Mouse (Mus musculus) T-helper 17 cell (primary cell): Measurements from ENCODE around the gene Brd7.

Experiments used
- in situ Hi-C, 2 experiments: fragments of 300-600 bp; cut with MboI, MseI; formaldehyde crosslinking; loops; 1 replicate in 1 of 2; 2 replicates in 1 of 2; pipeline ENCODE4 v1.15.1; 2025; ENCODE audit warnings: high pct_unique_total_duplicates in 2 of 2

The Brd7 gene

DNA sequence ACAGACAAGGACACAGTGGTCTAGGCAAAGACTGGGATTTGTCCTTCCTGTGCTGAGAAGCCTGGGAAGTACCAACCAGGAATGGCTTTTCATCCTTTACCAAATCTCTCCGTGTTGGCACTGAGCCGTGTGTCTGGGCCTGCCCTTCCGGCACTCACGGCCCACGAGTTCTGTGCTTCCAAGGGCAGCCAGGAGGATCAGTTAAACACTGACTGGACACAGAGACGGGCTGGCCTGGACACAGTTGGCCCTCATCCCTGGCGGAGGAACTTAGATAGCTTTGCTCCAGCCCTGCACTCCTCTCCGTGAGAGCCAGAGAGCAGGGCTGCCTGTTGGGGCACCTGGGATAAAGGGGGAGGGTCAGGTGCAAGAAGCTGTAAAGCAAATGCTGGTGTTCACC is 49.0 kb downstream of the Brd7 start:
- in situ Hi-C loops: no loop called here

DNA sequence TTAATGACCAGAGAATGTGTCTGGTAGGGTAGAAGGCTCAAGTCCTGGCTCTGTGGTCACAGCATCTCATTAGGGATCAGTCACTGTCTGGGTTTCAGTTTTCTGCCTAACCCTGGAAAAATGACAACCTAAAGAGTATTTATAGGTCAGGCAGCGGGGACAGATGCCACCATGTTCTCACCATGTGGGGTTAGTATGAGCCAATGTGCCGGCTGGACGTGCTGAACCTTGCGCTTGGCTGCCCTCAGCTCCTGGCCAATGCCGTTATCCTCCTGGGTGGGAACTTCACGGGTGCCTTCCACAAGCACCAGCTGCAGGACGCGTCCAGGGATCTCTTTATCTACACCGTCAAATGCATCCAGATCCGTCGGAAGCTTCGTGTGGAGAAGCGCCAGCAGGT is 51.7 kb downstream of the Brd7 start:
- in situ Hi-C loops: no loop called here

DNA sequence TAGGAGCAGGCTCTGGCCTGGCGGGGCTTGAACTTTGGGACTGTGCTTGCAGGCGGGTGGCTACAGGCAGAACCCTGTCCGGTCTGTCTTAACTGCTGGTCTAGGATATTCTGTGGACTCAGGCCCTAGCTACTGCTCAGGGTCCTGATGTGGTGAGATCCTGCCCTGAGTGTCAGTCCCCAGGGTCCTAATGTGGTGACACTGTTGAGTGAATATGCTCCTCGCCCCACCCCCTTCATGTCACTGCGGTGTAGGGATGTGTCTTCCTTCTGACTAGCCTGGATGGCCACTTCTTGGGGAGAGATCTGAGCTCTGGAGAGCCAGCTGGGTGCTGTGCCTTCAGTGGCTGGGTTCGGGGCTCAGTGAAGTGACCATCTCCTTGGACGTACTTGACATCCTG is 52.1 kb downstream of the Brd7 start:
- in situ Hi-C loops: loop anchor here in 1 of 2 experiments (5.0 kb wide), 1 partner anchor 38 kb away; the partner anchor contains the start of gene Adcy7

DNA sequence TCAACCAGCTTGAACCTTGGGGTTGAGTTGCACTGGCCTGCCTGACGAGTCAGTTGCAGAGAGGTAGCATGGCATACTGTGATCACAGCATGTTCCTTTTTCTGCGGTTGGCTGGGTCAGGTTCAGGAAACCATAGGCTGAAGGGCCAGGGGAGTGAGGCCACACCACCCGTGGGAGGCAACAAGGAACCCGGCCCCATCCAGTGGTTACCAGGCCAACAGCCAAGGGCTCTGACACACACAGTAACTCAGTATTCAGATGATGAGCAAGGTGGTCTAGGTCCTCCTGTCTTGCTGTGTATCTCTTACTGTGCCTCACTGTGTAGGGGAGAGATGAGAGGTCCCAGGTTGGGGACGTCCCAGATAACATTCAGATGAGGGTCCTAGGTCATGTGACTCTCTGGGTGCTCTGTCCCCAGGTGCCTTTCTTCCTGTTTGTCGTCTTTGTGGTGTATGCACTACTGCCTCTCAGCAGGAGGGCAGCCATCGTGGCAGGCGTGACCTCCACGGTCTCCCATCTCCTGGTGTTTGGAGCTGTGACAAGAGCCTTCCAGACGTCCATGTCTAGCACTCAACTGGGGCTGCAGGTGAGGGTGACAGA is 52.6 kb downstream of the Brd7 start:
- in situ Hi-C loops: loop anchor here in 1 of 2 experiments (5.0 kb wide), 1 partner anchor 37 kb away; the partner anchor contains the start of gene Adcy7

DNA sequence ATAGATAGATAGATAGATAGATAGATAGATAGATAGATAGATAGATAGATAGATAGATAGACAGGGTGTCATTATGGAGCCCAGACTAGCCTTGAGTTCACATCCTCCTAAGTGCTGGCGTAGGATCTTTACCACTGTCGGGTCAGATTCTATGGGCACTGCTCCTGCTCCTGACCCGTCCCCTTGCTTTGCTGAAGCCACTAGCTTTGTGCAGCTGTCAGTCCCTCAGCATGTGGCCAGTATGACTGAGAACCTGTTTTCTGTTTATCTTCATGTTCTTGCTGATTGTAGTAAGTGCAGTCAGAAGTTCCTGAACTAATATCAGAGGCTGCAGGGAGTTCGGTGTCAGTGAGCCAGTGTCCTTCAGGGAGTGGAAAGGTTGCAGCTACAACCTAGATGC is 54.3 kb downstream of the Brd7 start:
- in situ Hi-C loops: loop anchor here in 1 of 2 experiments (5.0 kb wide), 1 partner anchor 35 kb away; the partner anchor contains the start of gene Adcy7

DNA sequence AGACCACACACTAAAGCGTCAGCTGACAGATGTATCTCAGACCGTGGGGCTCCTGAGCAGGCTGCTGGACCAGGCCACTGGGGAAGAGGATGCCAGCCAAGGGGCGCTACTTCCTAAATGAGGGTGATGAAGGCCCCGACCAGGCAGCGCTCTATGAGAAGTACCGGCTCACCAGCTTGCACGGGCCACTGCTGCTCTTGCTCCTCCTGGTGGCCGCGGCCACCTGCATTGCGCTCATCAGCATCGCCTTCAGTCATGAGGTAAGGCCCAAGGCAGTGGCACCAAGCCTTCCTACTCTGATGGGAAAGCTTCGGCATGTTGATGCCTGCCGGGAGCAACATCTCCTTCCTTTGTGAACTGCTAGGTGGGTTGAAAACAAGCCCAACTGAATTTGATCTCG is 55.5 kb downstream of the Brd7 start:
- in situ Hi-C loops: loop anchor here in 1 of 2 experiments (5.0 kb wide), 1 partner anchor 34 kb away; the partner anchor contains the start of gene Adcy7

DNA sequence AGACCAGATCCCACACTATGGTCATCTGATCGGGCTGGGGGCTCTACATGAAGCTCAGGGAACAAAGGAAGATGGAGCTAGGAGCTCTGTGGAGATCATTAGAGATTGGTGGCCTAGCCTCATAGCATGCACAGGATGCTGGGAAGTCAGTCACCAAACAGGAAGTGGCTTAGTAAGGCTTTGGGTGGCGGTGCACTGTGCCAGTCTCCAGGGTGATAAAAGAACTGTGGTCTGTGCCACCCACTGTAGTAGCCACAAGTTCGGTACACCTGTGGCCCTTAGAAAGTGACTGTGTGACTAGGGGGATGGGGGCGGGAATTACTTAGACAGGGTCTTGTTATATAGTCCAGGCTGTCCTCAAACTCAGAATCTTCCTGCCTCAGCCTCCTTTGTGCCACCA is 56.2 kb downstream of the Brd7 start:
- in situ Hi-C loops: loop anchor here in 1 of 2 experiments (5.0 kb wide), 1 partner anchor 34 kb away; the partner anchor contains the start of gene Adcy7

DNA sequence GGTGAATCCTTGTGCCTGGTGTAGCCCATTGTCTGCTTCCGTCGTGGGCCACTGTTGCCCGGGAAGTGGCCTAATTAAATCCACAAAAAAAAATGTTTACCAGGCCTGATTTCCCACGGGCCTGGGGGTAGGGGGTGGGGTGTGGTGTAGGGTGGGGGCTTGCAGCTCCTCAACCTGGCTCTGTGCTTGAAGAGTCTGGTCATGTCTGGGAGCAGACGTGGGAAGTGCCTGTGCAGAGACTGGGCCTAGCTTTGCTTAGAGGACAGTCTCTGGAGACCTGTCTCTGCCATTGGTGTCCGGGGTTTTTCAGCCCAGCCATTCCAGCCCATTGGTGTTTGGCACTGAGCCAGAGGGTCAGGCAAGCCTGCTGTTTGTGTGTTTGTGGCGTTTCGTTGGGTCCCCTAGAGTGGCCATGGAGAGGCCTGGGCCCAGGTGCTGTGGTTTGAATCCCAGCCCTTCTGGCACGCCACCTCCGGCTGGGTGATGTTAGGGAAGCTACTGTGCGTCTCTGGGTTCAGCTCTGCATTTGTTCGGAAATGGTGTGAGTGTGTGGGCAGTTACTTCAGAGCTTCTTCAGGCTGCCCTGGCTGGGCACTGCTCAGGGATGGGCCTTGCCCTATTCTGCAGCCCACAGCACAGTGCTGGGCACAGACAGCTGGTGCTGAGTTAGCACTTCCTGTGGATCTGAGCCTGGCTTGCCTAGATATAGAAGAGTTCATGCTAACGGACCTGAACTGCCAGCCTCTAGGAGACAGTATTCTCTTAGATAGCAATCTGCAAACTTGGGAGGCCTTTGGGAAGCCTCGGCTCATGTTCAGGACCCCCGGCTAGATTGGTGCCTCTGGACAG is 60.2 kb downstream of the Brd7 start:
- in situ Hi-C loops: no loop called here

DNA sequence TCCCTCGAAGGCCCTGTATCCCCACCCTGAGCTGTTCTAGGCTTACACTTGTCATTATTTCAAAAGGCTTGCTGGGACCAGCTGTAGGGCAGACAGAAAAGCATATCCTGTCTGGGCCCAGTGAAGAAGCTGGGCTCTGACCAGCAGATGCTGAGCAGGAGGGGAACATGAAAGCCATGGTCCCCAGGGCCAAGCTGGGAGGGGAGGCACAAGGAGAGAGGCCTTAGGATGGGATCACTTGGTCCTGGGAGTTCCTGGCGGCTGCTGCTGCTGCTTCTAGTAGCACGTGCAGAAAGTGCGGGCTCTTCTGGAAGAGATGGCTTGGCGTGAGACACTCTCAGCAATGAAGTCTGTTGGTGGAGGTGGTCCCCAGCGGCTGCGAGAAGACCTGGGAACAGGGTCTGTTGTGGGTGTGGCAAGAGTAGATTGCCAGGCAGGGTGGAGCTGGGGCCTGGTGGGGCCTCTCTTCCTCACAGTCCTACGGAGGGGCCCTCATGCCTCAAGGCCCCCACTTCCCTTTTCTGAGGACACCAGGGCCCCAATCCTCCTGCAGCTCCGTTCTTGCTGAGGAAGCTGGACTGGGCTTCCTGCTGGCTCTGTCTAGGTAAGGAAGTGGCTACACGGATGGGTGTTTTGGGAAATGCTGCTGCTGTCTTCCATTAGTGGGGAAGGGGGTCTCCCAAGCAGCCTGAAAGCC is 61.9 kb downstream of the Brd7 start:
- in situ Hi-C loops: no loop called here

DNA sequence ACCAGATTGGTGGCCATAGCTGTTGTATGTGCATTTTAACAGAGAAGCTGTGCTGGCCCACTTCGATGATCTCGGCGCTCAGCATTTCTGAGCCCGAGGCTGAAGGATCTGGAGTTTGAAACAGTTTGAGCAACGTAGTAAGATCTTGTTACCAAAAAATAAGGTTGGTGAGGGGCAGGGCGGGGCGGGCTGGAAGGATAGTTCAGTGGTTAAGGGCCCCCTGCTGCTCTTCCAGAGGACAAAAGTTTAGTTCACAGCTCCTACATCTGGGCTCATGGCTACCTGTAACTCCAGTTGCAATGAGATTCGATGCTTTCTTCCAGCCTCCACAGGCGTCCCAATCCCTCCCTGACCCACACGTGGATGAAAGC is 63.3 kb downstream of the Brd7 start:
- in situ Hi-C loops: no loop called here

DNA sequence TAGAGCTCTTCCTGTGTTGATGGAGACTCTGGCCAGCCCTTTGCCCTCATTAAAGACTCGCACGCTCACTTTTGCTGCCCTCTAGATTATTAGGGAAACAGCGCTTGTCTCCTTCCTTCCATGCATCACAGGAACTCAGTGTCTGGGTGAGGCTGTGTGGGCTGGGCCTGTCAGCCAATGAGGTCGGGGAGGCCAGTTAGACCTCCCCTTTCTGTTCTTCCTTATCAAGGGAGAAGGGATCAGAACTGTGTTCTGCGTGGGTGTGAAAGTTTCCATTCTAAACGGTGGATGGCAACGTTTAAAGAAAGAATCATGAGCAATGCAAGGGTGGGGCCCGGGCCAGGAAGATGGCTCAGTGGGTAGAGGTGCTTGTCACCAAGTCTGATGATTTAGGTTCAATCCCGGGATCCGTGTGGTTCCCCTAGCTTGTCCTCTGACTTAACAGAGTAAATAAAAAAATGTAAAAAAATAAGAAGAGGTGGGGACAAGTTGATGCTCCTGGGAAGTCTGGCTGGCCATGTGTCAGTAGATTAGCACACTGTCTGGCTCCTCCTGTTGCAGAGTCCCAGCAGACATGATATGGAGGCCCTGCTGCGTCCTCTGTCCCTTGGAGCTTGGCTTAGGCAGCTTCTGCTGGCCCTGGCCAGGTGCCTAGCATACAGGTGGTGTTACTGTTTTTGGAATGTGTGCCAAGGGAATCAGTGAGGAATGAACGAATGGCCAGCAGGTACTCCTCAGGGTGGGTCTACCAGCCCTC is 63.8 kb downstream of the Brd7 start:
- in situ Hi-C loops: no loop called here

DNA sequence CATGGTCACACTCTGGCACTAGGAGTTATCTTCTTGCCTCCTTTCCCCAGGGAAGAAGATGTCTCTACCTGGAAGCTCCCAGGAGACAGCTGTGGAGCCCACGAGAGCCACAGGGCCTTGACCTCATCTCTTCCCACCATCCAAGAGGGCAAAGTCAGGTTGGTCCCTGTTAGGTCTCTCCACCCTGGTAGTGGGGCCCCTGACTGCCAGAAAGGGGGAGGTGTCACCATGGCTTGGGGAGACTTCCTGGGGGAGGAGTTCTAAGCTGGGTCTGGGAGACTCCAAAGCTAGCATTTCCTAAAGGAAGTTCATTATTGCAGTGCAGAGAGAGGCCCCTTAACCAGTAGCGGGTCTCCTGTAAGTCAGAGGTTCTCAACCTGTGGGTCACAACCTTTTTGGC is 67.0 kb downstream of the Brd7 start:
- in situ Hi-C loops: loop anchor here in 1 of 2 experiments (5.0 kb wide), 1 partner anchor 402 kb away; the partner anchor contains the start of gene Cyld

DNA sequence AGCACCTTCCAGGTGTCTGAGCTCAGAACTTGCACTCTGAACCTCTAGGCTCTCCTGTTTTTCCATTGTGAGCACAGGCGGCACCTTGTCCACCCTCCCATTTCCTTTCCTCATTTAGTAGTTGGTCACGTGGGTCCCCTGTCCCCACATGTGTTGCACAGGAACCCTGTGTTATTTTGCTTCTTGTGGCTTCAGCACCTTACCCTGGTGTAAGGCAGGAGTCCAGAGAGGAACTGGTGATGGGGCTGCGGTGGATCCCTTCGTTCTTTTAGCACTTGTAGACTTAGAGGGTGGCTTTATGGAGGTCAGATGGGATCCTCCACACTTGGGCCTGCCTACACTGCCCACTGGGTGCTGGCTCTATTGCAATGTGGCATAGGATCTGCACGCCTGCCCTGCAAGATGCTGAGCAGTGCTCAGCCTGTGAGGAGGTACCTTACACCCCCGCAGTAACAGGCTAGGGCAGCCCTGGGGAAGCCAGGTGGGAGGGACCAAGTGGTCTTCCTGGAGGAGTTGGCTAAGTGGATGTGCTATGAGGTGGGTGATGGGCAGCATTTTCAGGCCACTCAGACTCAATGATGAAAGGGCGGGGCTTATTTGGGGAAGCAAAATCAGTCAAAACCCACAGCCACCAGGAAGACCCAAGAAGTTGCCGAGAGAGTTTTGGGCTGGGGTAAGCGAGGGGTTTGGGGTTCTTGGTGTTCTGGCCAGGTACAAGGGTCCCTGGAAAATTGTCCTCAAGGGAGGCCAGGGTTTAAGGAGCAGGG is 68.2 kb downstream of the Brd7 start:
- in situ Hi-C loops: loop anchor here in 1 of 2 experiments (5.0 kb wide), 1 partner anchor 404 kb away; the partner anchor contains the start of gene Cyld

DNA sequence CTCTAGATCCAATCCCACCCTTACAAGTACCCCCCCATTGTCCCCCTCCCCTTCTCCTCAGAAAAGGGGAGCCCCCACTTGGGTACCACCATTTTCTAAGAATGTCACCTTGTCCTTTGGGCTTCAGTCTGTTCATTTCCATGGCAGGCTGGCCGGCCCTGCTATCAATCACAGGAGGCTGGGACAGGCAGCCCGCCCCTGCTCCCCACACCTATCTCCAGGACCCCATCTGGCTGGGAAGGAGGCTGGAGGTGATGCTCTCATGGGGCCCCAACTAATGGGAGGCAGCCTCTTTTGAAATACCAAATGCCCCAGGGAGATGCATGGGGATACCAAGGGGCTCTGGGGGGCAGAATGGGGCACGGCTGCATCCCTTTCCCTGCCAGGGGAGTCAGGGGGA is 69.1 kb downstream of the Brd7 start:
- in situ Hi-C loops: loop anchor here in 1 of 2 experiments (5.0 kb wide), 1 partner anchor 404 kb away; the partner anchor contains the start of gene Cyld

DNA sequence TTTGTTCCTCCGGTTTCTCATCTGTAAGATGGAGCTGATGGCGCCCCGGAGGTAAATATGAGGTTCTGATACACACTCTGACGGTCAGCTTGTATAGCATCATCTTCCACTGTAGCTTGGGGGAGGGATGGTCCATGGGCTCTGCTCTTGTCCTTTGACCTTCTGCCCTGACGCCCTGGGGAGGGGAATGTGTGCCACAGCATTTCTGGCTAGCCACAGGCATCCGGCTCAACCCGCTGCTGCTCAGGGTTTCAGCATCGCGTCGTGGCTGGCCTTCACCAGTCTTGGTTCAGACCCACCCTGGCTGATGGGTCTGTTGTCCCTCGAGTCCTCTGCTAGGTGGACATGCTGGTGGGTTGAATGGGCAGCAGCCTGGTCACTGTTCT is 70.7 kb downstream of the Brd7 start:
- in situ Hi-C loops: loop anchor here in 1 of 2 experiments (5.0 kb wide), 1 partner anchor 406 kb away; the partner anchor contains the start of gene Cyld

DNA sequence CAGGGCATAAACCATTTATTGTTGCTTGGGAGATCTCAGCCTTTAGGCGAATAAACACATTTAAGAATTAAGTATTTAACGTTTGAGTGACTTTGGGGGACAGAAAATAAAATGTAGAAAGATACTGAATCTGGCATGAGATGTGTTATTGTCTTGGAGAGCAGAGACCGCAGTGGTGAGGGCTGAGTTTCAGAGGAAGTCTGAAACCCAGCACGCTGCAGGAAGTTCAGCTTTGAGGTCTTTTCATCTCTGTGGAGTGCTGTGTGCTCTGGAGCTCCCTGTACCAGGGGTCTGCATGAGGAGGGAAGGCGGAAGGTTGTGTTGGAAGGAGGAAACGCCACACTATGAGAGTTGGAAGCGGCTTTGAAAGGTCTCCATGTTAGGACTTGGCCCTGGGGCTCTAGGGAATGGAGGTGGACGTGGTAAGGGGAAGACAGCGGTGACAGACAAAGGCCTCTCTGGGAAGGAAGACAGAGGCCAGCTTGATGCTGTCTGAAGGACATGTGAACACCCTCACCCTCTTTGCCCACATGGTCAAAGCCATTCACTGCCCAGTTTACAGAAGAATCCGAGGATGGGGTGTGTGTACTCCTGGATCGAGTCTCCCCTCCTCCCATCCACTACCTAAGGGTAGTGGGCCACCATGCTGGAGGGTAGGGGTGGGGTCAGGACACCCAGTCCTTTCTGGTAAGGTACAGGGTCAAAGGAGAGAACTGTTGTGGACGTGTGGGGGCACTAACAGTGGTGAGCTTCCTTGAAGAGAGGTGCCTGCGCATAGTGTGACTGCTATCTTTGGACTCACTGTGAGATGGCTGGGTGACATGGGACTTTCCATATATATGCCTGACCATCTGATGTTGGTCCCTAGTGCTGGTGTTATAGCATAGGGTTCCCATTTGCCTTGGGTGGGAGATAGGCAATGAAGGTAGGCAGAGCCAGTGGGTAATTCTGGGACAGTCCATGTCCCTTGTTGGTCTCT is 71.4 kb downstream of the Brd7 start:
- in situ Hi-C loops: loop anchor here in 1 of 2 experiments (5.0 kb wide), 1 partner anchor 407 kb away; the partner anchor contains the start of gene Cyld

DNA sequence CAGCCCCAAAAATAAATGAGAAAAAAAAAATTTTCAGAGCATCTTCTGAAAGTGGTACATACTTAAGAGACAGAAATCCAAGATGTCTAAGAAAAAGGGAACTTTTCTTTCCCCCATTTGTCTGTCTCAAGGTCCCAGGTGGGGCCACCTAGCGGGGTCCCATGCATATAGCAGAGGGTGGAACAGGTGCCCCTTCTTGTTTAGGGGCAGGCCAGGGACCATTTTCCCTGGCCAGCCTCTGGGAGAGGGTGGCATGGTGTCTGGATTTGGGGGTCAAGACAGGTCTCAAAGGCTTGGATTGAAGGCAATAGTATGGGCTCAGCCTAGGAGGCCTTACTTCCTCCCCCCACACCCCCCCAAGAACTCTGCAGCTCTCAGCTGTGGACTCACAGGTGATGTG is 72.1 kb downstream of the Brd7 start:
- in situ Hi-C loops: loop anchor here in 1 of 2 experiments (5.0 kb wide), 1 partner anchor 407 kb away; the partner anchor contains the start of gene Cyld

DNA sequence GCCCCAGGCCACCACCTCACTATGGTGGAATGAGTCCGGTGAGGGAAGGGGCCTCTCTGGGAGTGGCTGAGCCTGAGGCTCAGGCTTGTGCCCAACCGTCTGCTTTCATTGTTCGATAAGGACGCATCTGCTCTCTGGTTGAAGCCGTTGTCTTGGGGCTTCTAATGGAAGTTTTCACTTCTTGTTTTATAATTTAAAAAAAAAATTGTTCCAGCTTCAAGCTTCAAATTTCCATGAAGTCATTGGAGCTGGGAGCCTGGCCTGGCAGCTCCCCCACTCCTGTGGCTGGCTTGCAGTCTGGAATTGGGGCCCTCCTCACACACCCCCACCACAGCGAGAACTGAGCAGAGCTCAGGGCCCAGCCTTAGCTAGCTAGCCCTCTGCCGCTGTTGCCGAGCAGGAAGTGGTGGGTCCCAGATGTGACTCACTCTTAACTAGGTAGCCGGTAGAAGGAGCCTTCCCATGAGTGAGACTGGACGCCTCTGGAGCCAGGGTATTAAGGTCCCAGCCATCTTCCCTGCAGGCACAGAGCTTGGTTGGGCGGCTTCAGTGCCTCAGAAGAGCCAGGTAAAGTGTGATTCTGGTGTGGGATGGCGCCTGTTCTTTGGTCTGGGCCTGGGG is 73.3 kb downstream of the Brd7 start:
- in situ Hi-C loops: no loop called here
